Mouse (Mus musculus): Measurements from ENCODE around the gene Gm20388.
"Not testable (repeated sequence)": the region's sequence is repeated elsewhere in the genome, so short reads cannot be mapped to it uniquely, and the experiment has no call there.

Gm20388 gene

DNA sequence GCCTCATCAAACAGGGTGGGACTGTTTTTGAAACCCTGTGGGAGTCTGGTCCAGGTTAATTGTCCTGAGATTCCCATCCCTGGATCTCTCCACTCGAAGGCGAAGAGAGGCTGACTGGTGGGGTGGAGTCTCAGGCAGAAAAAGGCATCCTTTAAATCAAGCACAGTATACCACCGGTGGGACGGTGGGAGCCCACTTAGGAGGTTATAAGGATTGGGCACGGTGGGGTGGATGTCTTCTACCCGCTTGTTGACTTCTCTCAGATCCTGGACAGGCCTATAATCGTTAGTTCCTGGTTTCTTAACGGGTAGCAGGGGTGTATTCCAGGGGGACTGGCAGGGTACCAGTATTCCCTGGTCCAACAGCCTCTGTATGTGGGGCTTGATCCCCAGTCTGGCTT, 3520.3 kb downstream of the Gm20388 start:
- DNase-seq (ENCODE audit: low spot score in 2 of 2), result not testable (repeated sequence)

DNA sequence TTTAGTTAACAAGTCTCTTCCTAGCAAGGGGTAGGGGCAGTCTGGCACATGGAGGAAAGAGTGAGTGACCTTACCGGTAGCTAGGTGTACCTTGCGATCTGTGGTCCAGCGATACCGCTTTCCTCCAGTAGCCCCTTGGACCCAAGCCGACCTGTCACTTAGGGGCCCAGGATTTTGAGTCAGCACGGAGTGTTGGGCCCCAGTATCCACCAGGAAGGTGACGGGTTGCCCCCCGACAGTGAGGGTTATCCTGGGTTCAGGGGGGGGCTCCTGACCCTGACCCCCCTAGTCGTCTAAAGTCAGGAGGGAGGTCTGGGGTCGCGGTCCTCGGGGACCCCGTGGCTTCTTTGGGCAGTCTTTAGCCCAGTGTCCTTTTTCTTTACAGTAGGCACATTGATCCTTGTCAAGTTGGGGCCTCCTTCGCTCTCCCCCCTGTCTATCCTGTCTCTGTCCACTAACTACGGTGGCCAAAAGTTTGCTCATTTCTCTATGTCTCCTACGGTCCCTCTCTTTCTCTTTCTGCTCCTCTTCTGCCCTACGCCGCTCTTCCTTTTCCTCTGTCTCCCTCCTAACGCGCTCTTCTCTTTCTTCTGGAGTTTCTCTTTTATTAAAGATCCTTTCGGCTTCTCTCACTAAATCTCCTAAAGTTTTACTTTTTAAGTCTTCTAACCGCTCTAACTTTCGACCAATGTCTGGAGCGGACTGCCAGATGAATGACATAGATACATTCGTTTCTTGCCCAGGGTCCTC, 3521.2 kb downstream of the Gm20388 start:
- DNase-seq (ENCODE audit: low spot score in 2 of 2), result no peak

DNA sequence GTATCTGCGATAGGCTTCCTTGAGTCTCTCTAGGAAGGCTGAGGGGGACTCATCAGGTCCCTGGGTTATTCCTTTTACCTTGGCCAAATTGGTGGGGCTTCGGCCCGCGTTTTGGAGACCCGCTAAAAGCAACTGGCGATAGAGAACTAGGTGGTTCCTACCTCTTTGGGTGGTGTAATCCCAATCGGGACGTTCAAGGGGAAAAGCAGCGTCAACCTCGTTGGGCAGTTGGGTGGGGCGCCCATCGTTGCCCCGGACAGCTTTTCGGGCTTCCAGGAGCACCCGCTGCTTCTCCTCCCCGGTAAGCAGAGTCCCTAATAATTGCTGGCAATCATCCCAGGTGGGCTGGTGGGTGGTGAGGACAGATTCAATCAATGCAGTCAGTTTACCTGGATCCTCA, 3521.7 kb downstream of the Gm20388 start:
- DNase-seq (ENCODE audit: low spot score in 2 of 2), result no peak

DNA sequence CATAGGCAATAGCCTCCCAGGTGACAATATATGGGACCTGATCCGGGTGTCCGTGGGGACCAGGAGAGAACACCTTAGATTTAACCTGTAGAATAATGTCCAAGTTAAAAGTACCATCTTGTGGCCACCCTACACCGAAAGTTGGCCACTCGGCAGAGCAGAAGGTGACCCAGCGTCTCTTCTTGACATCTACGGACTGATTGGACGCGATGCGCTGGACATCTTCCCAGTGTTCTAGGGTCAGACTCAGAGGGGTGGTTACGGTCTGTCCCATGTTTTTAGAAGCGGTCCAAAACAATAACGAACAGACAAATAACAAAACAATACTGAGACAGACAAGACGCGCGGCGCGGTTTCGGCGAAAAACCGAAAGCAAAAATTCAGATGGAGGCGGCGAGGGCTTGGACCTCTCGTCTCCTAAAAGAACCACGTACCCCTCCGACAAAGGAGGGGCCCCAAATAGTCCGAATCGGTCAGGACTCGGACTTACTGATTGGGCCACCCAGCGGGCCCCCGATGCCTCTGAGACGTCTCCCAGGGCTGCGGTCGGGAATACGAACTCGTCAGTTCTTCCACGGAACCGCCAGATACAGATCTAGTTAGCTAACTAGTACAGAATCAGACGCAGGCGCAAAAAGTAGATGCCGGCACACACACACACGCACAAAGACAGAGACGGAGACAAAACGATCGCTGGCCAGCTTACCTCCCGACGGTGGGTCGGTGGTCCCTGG, 3522.8 kb downstream of the Gm20388 start:
- not testable (repeated sequence) for DNase-seq (ENCODE audit: low spot score in 2 of 2)

DNA sequence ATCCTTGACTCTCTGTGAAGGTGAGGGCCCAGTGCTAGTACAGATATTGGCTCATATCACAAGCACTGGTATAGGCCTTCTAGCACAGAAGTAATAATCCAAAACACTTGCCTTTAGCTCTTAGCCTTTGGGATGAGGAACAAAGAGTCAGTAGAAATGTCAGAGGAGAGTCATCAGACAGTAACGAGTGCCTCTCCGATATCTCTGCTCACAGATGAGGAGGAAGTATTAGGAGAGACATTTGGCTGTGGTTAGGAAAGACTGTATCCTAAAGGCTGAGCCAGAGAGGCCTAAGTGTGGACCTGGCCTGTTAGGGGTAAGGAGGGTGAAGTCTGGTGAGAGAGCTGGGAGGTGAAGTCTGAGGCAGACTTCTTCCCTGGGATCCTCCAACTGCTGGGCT, 3531.1 kb downstream of the Gm20388 start:
- DNase-seq (ENCODE audit: low spot score in 2 of 2), result no peak

DNA sequence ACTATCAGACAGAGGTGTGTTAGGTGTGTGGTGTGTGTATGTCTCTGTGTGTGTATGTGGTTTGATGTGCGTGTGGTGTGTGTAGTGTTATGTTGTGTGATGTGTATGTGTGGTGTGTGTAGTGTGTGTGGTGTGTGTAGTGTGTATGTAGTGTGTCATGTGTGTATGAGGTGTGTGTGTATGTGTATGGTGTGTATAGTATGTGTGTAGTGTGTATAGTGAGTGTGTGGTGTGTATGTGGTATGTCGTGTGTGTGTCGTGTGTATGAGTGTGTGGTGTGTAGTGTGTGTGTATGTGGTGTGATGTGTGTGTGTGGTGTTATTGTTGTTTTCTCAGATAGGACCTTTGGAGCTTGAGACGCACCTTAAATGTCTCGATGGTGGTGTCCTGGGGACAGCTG, 3531.7 kb downstream of the Gm20388 start:
- DNase-seq (ENCODE audit: low spot score in 2 of 2), result no peak

DNA sequence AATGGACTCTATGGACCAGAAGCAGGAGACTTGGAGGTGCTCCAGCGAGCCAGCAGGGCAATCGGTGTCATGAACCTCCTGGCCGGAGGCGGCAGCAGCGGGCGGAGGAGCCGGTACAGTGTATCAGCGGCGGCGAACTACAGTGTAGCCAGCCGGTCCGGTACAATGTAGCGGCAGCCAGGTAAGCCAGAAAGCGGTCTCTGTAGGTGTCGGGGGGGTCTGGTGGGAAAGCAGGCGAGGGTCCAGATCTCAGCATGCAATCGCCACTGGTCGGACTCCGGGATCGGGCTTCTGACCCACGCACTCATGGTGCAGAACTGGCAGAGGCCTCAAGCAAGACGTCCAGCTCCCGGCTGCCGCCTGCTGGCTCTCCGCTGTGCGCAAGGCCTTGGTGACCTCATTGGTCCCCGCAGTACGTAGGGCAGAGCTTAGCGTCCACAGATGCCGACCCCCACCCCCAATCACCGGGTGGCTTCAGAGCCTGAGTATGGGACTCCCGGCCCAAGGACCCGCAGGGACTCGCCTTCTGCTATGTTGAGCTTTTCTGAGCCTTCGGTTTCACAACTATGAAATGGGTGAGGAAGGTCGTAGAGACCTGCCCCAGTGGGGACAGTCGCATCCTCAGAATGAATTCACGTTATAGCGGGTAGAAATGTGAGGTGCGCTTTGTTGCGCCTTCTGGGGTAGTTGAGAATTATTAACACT, 3532.4 kb downstream of the Gm20388 start:
- DNase-seq (ENCODE audit: low spot score in 2 of 2), result peak; percentile 87 to 94

DNA sequence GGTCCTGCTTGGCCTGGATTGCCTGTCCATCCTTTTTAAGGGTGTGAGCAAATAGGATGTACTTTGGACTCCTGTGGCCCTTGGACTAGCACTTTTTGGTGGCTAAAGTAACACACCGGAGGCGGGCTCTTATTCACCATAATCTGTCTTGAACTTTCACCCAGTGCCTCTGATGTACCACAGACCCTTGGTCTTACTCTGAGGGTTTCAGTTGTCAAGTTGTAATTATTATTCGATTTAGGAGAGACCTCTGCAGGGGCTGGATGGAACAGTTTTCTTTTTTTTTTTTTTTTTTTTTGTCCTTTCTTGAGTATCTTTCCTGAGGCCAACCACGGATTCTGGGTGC, 3532.9 kb downstream of the Gm20388 start:
- no peak for DNase-seq (ENCODE audit: low spot score in 2 of 2)

DNA sequence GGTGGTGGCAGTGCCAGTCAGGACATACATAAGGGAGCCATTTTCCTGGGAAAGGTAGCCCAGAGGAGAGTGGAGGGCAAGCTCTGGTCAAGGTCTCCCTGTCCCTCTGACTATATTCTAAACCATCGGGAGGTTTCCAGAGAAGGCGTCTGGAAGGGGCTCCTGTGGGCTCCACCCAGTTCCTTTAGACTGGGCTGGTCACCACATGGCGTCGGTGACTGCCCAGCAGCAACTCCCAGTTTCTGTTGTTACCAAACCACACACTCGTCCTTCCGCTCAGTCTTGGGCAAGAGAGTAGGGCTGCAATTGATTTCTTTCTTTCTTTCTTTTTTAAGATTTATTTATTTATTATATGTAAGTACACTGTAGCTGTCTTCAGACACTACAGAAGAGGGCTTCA, 3533.5 kb downstream of the Gm20388 start:
- DNase-seq (ENCODE audit: low spot score in 2 of 2), result no peak

DNA sequence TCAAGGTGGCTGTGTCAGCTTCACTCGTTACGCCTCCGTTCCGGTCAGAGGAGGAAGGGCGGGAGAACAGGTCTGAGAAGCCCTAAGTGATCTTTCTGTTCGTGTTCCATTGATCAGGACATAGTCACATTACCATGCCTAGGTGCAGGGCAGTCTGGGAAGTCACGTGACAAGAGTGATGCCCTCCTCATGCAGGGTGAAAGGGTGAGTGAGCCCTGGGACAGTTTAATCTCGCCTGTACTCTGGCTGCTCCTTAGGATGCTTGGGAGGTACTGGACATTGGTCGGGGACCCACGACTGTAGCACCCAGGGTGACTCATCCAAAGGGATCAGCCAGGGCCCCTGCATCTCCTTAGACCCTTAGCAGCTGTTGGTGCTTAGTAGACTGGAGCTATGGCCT, 3535.3 kb downstream of the Gm20388 start:
- DNase-seq (ENCODE audit: low spot score in 2 of 2), result no peak

DNA sequence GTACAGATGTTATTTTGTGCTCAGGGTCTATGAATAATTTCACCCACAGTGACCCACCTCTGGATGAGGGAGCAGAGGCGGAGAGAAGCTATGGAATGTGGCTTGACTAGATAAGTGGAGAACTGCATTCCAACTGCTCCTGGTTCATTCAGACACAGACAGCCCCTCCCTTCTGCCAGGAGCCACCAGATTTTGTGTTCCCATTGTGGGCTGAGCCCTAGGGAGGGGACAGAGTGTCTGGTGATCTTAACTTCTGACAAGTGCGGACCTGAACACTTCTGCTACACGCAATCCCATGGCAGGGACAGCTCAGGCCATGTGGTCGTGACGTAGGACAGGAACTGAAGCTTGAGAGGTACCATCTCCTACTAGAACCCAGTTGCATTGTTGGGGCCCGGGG, 3536.2 kb downstream of the Gm20388 start:
- no peak for DNase-seq (ENCODE audit: low spot score in 2 of 2)

DNA sequence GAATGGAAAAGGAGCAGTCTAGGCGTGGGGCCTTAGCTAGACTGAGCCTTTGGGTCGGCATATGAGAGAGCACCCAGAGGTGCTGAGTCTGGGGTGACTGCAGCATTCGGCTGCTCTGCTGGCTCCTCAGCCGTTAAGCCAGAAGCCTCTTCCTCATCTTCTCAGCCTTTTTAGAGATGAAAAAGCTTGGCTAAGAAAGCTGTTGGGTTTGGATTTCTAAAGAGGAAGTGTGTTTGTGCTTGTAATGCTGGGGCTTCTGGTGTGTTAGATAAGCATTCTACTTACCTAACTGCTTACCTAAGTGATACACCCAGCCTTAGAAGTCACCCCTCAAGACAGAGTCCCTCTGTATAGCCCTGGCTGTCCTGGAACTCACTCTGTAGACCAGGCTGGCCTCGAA, 3540.1 kb downstream of the Gm20388 start:
- DNase-seq (ENCODE audit: low spot score in 2 of 2), result no peak

DNA sequence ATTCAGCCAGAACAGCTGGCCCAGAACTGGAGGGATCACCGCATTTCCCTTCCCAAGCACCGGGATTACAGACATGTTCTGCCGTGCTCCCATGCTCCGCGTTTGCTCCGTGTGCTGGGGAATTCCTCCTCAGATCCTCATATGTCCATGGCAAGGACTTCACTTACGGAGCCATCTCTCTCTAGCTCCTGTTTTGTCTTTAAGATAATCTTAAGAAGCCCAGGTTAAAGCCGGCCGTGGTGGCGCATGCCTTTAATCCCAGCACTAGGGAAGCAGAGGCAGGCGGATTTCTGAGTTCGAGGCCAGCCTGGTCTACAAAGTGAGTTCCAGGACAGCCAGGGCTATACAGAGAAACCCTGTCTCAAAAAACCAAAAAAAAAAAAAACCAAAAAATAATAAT, 3541.1 kb downstream of the Gm20388 start:
- not testable (repeated sequence) for DNase-seq (ENCODE audit: low spot score in 2 of 2)

DNA sequence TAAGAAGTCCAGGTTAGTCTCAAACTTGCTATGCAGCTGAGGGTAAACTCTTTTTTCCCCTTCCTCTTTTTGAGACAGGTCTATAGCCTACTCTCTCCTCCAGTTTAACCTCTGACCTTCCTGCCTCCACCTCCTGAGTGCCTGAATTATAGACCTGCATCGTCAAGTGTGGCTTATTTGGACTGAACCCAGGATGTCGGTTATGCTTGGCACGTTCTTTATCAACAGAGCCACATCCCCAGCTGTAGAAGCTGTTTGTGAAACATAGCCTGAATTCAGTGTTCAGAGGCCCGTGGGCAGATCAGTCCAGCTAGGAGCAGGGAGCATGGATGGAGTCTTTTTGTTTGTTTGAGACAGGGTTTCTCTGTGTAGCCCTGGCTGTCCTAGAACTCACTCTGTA, 3541.5 kb downstream of the Gm20388 start:
- DNase-seq (ENCODE audit: low spot score in 2 of 2), result no peak

DNA sequence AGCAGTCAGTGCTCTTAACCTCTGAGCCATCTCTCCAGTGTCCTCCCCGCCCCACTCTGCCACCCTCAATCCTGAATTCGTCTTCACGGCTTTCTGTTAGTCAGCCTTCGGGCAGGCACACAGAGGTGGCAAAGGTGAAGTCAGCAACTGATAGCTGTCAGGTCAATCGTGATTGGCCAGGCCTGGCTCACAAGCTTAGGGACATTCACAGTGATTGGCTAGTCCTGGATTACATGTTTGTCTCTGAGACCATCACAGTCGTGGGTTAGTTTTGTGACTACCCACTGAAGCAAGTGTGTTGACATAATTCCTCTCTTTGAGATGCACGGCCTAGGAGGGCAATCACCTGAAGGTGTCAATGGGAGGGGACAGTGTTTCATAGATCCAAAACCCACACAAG, 3542.7 kb downstream of the Gm20388 start:
- no peak for DNase-seq (ENCODE audit: low spot score in 2 of 2)

DNA sequence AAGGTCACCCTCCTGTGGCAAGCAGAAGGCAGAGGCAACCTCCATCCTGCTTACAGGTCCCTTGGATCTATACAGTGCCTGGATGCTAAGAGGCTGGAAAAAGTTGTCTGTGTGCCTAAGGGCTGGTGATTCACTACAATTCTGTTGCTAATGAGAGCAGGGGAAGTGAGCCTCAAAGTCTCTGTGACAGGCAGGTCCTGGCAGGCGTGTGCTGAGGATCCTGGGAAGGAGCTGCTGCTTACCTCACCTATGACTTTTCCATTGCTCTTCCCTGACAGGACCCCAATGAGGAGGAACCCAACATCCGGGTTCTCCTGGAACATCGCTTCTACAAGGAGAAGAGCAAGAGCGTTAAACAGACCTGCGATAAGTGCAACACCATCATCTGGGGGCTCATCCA, 3543.3 kb downstream of the Gm20388 start:
- no peak for DNase-seq (ENCODE audit: low spot score in 2 of 2)

DNA sequence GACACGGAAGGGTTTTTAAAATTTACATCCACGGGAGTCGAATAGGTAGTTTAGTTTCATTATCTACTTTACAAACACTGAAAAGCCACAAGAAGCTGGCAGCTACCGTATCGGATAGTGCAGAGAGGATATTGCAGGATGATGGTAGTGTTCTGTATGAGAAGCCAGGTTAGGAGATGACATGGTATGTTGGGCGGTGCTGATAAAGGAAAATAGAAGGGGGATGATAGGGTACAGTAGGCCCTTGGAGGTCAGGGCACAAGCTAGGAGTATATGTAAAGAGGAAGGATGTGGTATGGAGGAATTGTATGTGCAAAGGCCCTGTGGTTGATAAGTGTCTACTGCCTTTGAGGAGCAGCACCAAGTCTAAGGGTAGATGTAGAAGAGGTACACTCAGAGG, 3543.9 kb downstream of the Gm20388 start:
- DNase-seq (ENCODE audit: low spot score in 2 of 2), result no peak

DNA sequence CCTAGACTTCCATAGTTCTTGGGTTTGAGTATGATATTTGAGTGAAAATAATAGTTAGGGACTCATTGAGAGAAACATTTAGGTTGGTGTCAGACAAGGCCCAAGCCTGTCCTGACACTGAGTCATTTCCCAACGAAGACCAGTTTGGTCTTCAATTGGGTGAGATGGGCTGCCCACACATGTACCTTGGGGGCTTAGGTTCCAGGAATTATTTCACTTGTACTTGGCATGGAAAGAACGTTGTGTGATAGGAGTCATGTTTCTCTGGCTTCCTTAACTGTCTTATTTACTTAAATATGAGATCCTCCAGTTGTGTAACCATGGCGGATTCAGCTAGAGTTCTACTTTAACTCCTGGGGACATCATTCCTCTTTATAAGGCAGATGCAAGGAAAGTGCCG, 3553.0 kb downstream of the Gm20388 start:
- no peak for DNase-seq (ENCODE audit: low spot score in 2 of 2)

DNA sequence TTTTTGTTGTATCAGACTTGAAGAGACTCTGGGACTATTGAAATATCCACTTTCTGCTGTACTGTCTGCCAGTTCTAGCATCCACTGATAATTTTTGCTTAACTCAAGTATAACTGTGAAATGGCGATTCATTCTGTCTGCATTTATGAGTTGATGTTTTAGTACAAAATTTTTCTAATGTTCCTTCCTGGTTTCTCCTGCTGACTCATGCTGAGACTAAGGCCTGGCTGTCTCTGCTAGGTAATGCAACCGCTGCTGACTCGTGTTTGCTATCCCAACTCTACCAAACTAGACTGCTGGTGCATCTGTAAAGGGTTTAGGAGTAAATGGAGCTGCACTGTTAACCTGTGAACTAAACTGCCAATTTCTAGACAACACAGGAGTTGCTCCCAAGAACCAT, 3556.8 kb downstream of the Gm20388 start:
- DNase-seq (ENCODE audit: low spot score in 2 of 2), result no peak

DNA sequence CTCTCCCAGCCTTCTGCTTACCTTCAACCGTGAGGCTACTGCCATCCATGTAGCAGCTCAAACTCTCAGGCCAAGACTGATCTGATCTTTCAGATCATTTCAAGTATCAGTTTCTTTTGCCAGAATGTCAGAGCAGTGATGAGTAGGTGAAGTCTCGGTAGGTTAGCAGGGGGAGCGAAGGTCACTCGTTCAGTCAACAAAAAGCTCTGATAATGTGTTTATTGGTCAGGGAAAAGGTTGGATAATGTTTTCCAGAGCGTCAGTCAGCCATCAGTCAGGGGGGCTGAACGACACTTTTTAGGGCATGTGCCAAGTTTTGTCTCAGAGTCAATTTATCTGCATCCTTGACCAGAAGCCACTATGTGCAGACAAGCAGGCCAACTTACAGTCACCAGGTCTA, 3562.3 kb downstream of the Gm20388 start:
- DNase-seq (ENCODE audit: low spot score in 2 of 2), result not testable (repeated sequence)

DNA sequence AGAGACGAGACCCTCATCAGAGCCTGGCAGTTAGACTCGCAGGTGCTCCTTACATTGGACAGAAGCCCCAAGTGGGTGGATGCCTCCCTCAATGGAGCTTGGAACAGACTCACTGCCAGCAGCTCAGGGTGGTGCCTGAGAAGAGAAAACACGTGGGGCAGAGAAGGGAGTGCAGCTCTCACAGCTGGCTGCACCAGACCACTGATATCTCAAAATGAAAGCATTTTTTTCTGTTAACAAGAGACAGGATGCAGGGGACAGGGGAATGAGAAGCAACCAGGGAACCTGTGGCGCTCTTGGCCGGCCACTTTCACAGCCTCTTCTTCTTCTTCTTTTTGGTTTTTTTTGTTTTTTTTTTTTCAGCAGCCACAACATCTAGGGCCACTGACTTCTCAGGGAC, 3563.9 kb downstream of the Gm20388 start:
- DNase-seq (ENCODE audit: low spot score in 2 of 2), result not testable (repeated sequence)

DNA sequence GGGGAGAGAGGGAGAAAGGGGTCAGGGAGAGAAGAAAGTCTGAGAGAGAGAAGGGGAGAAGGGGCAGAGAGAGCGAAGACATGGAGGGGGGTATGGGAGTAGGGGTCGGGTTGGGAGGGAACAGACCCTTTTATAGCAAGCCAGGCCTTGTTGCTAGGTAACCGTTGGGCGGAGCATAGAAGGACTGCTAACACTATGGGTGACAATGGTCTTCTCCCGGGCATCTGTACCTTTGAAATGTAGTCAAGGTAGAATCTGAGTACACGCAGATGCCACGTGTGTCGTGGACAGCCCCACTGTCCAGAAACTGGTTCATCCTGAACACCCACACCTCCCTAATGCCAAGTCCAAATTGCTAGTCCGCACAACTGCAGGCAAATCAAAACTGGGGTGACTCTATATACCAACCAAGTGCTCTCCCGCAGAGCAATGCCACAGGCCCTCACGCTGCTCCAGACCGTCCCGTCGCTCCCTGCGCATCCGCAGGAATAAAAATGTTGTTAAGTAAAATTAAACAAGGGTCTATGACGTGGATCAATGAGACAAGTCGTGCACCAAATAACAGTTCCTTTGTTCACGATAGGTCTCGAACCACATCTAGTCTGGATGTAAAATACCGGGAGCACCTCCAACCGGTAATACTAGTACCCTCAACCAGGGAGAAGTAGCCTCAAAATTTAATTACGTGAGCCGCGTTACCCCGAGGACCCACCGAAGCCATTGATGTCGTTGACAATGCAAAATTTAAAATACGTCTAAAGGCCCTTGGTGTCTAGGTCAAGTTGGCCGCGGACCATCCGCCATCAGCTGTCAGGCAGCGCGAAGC, 3566.5 kb downstream of the Gm20388 start:
- DNase-seq (ENCODE audit: low spot score in 2 of 2), result peak in 1 of 2 experiments; percentile 10

Measured in heart, adult 9 months (tissue).